Mouse (Mus musculus): ENCODE measurements around the gene Gm10645.

The Gm10645 gene

DNA sequence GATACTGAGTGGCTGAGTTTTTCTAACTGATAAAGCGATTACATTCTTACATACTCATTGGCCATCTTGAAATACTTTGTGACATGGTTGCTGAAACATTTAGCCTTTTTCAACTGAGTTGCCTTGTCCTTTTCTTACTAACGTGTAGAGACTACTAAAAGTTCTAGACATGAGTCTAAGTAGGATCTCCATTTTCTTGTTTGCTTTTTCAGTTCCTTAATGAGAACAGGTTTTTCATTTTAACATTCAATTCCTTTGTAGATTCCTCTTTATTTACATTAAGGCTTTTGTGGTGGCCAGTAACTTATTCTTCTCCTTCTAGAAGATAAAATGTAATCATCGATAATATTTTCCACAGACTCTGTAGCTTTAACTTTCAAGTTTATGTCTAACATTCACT, 3.2 kb upstream of the Gm10645 start:
- no peak for DNase-seq (ENCODE audit: low spot score)

DNA sequence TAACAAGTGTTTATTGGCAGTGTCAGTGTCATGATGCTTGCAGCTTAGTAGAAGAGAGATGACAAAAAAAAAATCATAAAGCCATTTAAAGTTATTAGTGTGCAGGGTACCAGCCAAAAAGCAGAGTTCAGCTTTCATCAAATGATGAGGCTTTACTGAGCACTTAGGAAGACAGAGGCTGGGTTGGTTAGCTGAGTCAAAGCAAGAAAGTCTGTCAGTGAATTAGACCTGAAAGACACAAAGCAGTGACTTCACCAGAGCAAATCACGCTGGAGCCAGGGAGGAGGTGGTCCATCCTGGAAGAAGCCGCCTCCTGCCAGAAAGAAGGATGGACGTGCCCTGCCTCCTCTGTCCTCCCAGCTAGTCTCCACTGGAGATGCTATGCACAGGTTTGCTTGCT, 2.0 kb upstream of the Gm10645 start:
- DNase-seq (ENCODE audit: low spot score): no peak

- peak; percentile 71 for DNase-seq (ENCODE audit: low spot score)
These were observed 587 bp downstream of the Gm10645 start, which contains the start of gene Tbc1d9 for GRCm38 (mm10) chr8:83165235-83165930. Gene Tbc1d9 (plus strand): TSS chr8:83165352.

GRCm38 (mm10) chr8:83160613-83161012, 5.4 kb downstream of the Gm10645 start:
- no peak for DNase-seq (ENCODE audit: low spot score)

DNA sequence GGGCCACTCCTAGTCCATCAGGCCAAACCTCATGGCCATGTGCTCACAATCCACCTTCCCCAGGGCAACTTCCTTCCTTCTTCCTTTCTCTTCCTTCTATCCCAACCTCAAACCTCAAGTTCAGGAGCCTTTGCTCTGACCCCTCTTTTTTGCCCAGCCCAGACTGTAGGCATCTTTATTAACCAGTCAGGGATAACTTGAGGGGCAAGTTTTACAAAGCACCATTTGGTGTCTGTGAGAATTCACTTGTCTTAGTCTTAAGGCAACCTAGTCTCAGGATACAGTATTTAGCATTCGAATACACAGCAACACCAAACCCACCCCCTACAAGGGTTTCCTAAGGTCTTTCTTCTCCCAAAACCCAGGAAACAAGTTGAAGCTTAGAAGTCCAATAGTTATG, 6.4 kb downstream of the Gm10645 start:
- DNase-seq (ENCODE audit: low spot score): no peak

DNA sequence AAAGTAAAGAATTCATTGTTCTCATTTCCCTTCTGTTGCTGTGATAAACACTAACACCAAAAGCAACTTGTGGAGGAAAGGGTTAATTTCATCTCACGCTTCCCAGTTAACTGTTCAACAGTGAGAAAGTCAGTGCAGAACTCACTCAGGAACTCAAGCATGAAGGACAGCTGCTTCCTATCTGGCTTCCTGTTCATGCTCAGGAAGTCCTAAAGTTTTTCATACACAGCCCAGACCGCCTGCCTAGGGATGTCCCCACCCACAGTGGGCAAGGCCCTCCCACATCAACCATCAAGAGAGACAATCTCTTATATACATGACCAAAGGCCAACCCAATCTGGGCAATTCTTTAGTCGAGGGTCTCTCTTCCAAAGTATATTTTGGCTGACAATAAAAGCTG, 7.0 kb downstream of the Gm10645 start:
- no peak for DNase-seq (ENCODE audit: low spot score)

DNA sequence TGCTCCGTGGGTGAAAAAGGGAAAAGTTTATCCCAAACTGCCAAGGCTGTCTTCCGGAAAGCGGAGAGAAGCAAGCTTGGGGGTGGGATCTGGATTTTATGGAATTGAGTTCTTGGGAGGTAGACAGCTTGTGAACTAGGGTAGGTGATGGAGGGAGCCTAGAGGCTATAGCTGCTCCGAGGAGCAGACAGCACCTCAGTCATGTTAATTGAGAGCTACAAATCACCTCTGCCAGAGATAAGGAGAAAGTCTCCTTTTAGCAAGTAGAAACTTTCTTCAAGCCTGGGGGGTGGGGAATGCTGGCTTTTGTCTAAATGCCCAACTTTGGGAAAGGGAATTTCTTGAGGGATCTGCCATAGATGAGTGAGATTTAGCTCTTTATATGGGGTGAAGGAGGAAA, 10.9 kb downstream of the Gm10645 start:
- DNase-seq (ENCODE audit: low spot score): no peak

DNA sequence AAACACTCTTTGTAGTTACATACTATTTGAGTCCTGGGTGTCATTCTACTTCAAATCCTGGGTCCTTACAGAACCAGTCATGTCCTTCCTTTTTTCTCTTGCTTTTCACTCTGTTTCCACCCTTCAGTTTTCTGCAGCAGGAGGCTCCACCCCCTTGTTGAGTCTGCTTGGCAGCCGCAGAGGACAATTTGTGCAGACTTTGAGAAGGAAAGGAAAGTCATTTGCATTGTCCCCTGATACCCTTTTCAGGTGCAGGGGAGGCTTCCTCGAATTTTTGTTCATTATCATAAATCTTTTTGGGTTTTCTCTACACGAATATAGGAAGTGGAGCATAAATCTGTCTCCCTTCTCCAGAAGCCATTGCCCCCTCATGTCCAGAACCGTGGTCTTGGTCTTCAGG, 13.5 kb downstream of the Gm10645 start:
- DNase-seq (ENCODE audit: low spot score): no peak

DNA sequence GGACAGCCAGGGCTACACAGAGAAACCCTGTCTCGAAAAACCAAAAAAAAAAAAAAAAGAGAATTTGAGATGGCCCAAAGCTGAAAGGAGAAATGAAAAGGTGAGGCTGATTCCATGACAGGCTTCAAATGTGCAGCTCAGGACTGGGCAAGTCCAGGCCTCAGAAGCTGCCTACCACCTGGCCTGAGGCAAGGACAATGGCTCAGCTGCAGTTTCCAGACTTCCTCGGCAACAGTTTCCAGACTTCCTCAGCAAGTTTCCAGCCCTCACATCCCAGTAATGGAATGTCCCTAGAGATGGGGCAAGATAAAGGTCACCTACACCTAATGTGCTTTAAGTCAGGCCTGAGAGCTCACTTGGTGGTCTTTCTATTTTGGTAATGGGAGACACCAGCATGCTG, 13.9 kb downstream of the Gm10645 start:
- no peak for DNase-seq (ENCODE audit: low spot score)

- DNase-seq (ENCODE audit: low spot score): no peak
These were observed 16.8 kb downstream of the Gm10645 start for GRCm38 (mm10) chr8:83149124-83149523.

DNA sequence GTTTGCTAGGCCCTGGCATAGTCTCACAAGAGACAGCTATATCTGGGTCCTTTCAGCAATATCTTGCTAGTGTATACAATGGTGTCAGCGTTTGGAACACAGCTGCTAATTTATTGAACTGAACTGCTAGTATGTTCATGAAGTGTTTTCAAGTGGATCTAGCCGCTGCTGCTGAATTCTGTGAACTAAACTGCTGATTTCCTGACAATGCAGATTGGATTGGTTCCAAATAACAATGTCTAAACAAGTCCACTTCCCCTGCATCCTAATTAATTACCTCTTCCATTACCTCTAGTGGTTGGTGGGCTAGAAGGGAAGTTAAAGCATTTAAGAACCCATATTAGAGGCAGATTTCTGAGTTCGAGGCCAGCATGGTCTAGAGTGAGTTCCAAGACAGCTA, 20.5 kb downstream of the Gm10645 start:
- no peak for DNase-seq (ENCODE audit: low spot score)

GRCm38 (mm10) chr8:83144601-83145000, 21.4 kb downstream of the Gm10645 start:
- no peak for DNase-seq (ENCODE audit: low spot score)

DNA sequence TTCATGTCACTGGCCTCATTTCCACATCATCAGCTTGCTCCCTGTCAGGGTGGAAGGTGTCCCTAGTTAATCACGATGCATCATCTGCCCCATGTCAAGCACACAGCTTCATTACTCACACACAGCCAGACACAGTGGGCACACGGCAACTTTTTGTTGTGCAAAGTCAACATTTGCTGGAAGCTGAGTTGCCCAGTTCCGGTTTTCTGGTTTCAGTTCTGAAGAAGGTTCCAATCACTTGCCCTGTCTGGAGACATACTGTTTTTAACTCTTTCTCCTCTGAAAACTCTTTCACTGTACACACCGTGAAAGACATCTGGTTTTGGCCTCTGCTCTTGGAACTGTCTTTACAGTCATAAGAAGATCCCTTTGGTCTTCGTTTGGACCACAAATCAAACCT, 24.6 kb downstream of the Gm10645 start:
- peak; percentile 29 for DNase-seq (ENCODE audit: low spot score)

DNA sequence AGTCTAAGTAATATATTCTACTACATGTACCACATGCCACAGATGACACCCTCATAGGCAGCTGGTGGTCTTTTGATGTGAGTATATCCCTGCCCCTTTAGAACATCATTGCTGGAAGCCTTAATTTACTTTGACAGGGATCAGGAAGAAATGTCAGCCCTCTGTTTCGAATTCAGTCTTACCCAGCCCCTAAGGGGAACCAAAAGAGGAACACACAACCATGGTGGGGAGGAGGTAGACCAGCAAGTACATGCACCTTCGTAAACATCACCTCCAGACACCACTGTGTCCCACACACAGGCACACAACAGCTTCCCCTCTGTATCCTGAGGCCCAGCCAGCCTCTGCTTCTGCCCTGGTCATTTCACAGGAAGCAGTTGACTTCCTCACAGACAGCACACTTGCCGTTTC, 25.3 kb downstream of the Gm10645 start:
- DNase-seq (ENCODE audit: low spot score): no peak

DNA sequence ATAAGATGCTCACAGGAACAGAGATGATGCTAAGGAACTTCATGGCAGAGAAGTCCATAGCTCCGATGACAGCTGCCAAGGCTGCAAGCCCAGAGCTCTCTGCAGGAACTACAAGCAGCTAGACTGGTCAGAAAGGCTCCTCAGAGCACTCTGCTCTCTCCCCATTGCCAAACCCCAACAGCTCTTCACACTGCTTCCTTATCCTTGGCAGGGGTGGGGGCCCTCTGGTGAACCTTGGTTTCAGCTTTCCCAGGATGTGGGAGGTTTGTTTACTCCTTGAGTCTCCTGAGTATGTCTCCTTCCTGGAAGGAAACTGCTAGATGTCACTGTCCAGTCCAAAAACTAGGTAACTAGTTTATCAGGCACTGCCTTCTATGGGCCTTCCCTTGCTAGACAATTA, 25.9 kb downstream of the Gm10645 start:
- no peak for DNase-seq (ENCODE audit: low spot score)

- DNase-seq (ENCODE audit: low spot score): no peak
These were observed 30.9 kb downstream of the Gm10645 start for GRCm38 (mm10) chr8:83135086-83135485.

All from layer of hippocampus, adult 11-12 months (tissue).